8 mouse cellular contexts compared by ENCODE assay signal in the genomic region with DNA sequence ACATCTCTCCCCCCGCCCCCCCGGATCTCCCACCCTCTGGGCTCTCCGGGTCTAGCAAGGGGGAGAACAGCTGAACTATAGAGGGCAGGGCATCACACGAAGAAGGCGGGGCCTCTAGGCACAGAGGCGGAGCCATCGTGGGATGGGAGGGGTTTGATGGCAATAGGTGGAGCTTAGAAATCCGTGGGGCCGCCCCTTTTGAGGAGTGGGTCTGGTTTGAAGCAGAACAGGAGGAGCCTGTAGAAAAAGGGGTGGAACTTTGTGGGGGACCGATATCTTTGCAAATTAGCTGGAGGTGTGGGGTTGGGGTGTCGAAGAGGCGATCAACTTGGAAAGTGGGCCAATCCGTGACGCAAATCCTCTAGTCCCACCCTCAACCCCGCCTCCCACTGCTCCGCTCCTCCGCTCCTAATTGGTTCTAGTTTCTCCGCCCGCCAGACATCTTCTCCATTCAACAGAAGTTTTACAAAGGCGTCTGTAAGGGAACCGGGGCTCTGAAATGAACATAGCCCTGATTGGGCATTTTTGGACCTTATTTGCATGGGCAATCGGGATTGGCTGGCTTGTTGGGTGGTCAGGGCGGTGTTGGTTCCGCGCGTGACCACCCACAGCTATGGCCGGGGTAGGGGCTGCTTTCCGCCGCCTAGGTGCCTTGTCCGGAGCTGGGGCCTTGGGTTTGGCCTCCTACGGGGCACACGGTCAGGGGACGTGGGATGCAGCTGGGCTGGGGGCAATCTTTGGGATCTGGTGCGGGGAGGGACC. TPM values are rescaled to one million over a fixed set of nuclear protein-coding genes. Genes with fewer than 3 reads are reported as not detected.
DNase-seq lines count a peak whose midpoint lies in the region; ATAC-seq and TF ChIP-seq lines count a peak whose summit lies in the region.

TSS of gene Tmem256 (plus strand) at position 563 of the 762 bp plus-strand sequence.

- TF ChIP-seq EP300 in heart, postnatal 0 days (IDR thresholded peaks at IDR 0.05; ENCODE audit: low read depth) = peak; percentile 75

- ATAC-seq in forebrain, embryonic 12.5 days (ENCODE audit: low FRiP score) = peak; percentile 88
- ATAC-seq in heart, postnatal 0 days (ENCODE audit: insufficient read depth, low read depth) = peak; percentile 91
- peak; percentile 90 for ATAC-seq in liver, embryonic 16.5 days (ENCODE audit: low read depth)
- ATAC-seq in neural tube, embryonic 13.5 days (ENCODE audit: low read depth) = peak; percentile 92

- peak within 1 kb of the TSS; percentile 94 for H3K9ac ChIP-seq in forebrain, embryonic 12.5 days
- H3K9ac ChIP-seq in heart, postnatal 0 days (replicated peaks; ENCODE audit: low read depth, low read length) = peak within 1 kb of the TSS; percentile 70
- peak within 1 kb of the TSS; percentile 87 for H3K9ac ChIP-seq in liver, embryonic 16.5 days (ENCODE audit: low read depth, low read length)
- peak within 1 kb of the TSS; percentile 97 for H3K9ac ChIP-seq in neural tube, embryonic 13.5 days

- peak; percentile 97 for DNase-seq in c-Kit-positive CD71-positive TER-119-positive erythroid progenitor cells, embryonic 14.5 days (ENCODE audit: low spot score)
- peak; percentile 99 for DNase-seq in heart, postnatal 0 days (ENCODE audit: low spot score)
- DNase-seq in kidney, postnatal 4 days = peak; percentile 96 to 98

- no peak for TF ChIP-seq CTCF in E14TG2a.4 (conservative IDR thresholded peaks at IDR 0.05; ENCODE audit: low read length)
- 0 out of 2 replicates have a peak, but pooled peaks have one; percentile 1 for TF ChIP-seq CTCF in heart, postnatal 0 days (IDR thresholded peaks at IDR 0.05; ENCODE audit: low read depth)
- TF ChIP-seq CTCF in testis, adult 2 months (IDR thresholded peaks at IDR 0.05; ENCODE audit: control insufficient read depth, insufficient read depth, insufficient replicate concordance, low read depth, low read length) = no peak

- no peak; the same call in 1 of the 2 replicates for TF ChIP-seq POLR2A in testis, adult 2 months (IDR thresholded peaks at IDR 0.05; ENCODE audit: control insufficient read depth, low read depth, low read length)

- peak within 1 kb of the TSS; percentile 85 for H3K4me3 ChIP-seq in E14TG2a.4 (replicated peaks; ENCODE audit: low read length)
- H3K4me3 ChIP-seq in forebrain, embryonic 12.5 days (replicated peaks) = peak within 1 kb of the TSS; percentile 87
- peak within 1 kb of the TSS; percentile 64 for H3K4me3 ChIP-seq in heart, postnatal 0 days (ENCODE audit: low read depth, low read length)
- peak within 1 kb of the TSS; percentile 81 for H3K4me3 ChIP-seq in liver, embryonic 16.5 days (ENCODE audit: low read depth, low read length)
- H3K4me3 ChIP-seq in neural tube, embryonic 13.5 days = peak within 1 kb of the TSS; percentile 93
- H3K4me3 ChIP-seq in testis, adult 2 months (ENCODE audit: control insufficient read depth, low read depth, low read length) = peak within 1 kb of the TSS; percentile 63

- peak within 1 kb of the TSS; percentile 96 for H3K27ac ChIP-seq in forebrain, embryonic 12.5 days
- peak within 1 kb of the TSS; percentile 82 for H3K27ac ChIP-seq in heart, postnatal 0 days (ENCODE audit: low read depth)
- H3K27ac ChIP-seq in liver, embryonic 16.5 days (ENCODE audit: low read length) = peak within 1 kb of the TSS; percentile 91
- H3K27ac ChIP-seq in neural tube, embryonic 13.5 days (replicated peaks) = peak within 1 kb of the TSS; percentile 98
- H3K27ac ChIP-seq in testis, adult 2 months (ENCODE audit: control insufficient read depth, insufficient read depth, low read depth, low read length) = peak within 1 kb of the TSS; percentile 65

- no peaks in the 10 kb centered on the region for H3K9me3 ChIP-seq in E14TG2a.4 (ENCODE audit: low read length)
- H3K9me3 ChIP-seq in forebrain, embryonic 12.5 days = no peaks in the 10 kb centered on the region
- H3K9me3 ChIP-seq in heart, postnatal 0 days (replicated peaks; ENCODE audit: control insufficient read depth, low read length) = no peaks in the 10 kb centered on the region
- H3K9me3 ChIP-seq in liver, embryonic 16.5 days (replicated peaks; ENCODE audit: control insufficient read depth, low read length) = no peaks in the 10 kb centered on the region
- H3K9me3 ChIP-seq in neural tube, embryonic 13.5 days = no peaks in the 10 kb centered on the region

- under 1% methylated on average over 34 of the region's 34 CpGs for WGBS in forebrain, embryonic 12.5 days
- under 1% methylated on average over 34 of the region's 34 CpGs for WGBS in heart, postnatal 0 days
- under 1% methylated on average over 34 of the region's 34 CpGs for WGBS in liver, embryonic 16.5 days (ENCODE audit: insufficient replicate concordance)
- under 1% methylated on average over 34 of the region's 34 CpGs for WGBS in neural tube, embryonic 13.5 days

- peaks cover 39% of the 10 kb centered on the region for H3K27me3 ChIP-seq in E14TG2a.4 (ENCODE audit: insufficient read depth, low read length)
- peaks cover 7% of the 10 kb centered on the region for H3K27me3 ChIP-seq in forebrain, embryonic 12.5 days
- H3K27me3 ChIP-seq in heart, postnatal 0 days (ENCODE audit: control insufficient read depth, insufficient read depth, low read length) = peaks cover 39% of the 10 kb centered on the region
- H3K27me3 ChIP-seq in liver, embryonic 16.5 days (ENCODE audit: control insufficient read depth, insufficient read depth, low read depth, low read length) = peaks cover 46% of the 10 kb centered on the region
- H3K27me3 ChIP-seq in neural tube, embryonic 13.5 days = no peaks in the 10 kb centered on the region
- H3K27me3 ChIP-seq in testis, adult 2 months (ENCODE audit: control insufficient read depth, insufficient read depth, low read length) = no peaks in the 10 kb centered on the region

- H3K4me1 ChIP-seq in E14TG2a.4 (replicated peaks; ENCODE audit: low read depth, low read length) = peaks cover 45% of the 10 kb centered on the region
- H3K4me1 ChIP-seq in forebrain, embryonic 12.5 days = peaks cover 46% of the 10 kb centered on the region
- peaks cover 11% of the 10 kb centered on the region; the same call in 1 of the 2 replicates for H3K4me1 ChIP-seq in heart, postnatal 0 days (ENCODE audit: control insufficient read depth, insufficient read depth)
- H3K4me1 ChIP-seq in liver, embryonic 16.5 days (ENCODE audit: control insufficient read depth, low read depth, low read length) = peaks cover 43% of the 10 kb centered on the region
- H3K4me1 ChIP-seq in neural tube, embryonic 13.5 days (replicated peaks) = peaks cover 39% of the 10 kb centered on the region
- H3K4me1 ChIP-seq in testis, adult 2 months (ENCODE audit: control insufficient read depth, insufficient read depth, low read length) = peaks cover 39% of the 10 kb centered on the region

- peaks cover 12% of the 10 kb centered on the region for H3K36me3 ChIP-seq in E14TG2a.4 (ENCODE audit: insufficient read depth, low read length)
- H3K36me3 ChIP-seq in forebrain, embryonic 12.5 days (replicated peaks) = peaks cover 8% of the 10 kb centered on the region
- no peaks in the 10 kb centered on the region for H3K36me3 ChIP-seq in heart, postnatal 0 days (replicated peaks; ENCODE audit: control insufficient read depth, insufficient read depth, low read length)
- H3K36me3 ChIP-seq in liver, embryonic 16.5 days (ENCODE audit: control insufficient read depth, insufficient read depth) = 0 out of 2 replicates have a peak, but pooled peaks cover 2% of the 10 kb centered on the region
- H3K36me3 ChIP-seq in neural tube, embryonic 13.5 days = peaks cover 7% of the 10 kb centered on the region
- H3K36me3 ChIP-seq in testis, adult 2 months (ENCODE audit: control insufficient read depth, insufficient read depth, low read length) = no peaks in the 10 kb centered on the region

- H3K4me2 ChIP-seq in forebrain, embryonic 12.5 days = peak within 1 kb of the TSS; percentile 80
- H3K4me2 ChIP-seq in heart, postnatal 0 days (ENCODE audit: low read depth, low read length) = peak within 1 kb of the TSS; percentile 83
- peak within 1 kb of the TSS; percentile 99 for H3K4me2 ChIP-seq in liver, embryonic 16.5 days (ENCODE audit: low read depth, low read length)
- H3K4me2 ChIP-seq in neural tube, embryonic 13.5 days = peak within 1 kb of the TSS; percentile 99

RNA-seq across cellular contexts. Expression of gene Tmem256, which starts in this region (rescaled TPM):
- 285 and 294 TPM in 2 replicates for polyA plus RNA-seq in forebrain, embryonic 12.5 days (2016; fragmentation: Nextera tagmentation; extraction: Ambion mirVana)
- 78.5 and 169 TPM in 2 replicates for total RNA-seq in heart, postnatal 0 days (2014; rRNA removed; ENCODE audit: low replicate concordance)
- polyA plus RNA-seq in heart, postnatal 0 days (2015; fragmentation: Nextera tagmentation; extraction: Ambion mirVana) = 411 and 424 TPM in 2 replicates
- 404 and 413 TPM in 2 replicates for polyA plus RNA-seq in liver, embryonic 16.5 days (2015; fragmentation: Nextera tagmentation; extraction: Ambion mirVana)
- polyA plus RNA-seq in neural tube, embryonic 13.5 days (2015; fragmentation: Nextera tagmentation; extraction: Ambion mirVana) = 321 and 416 TPM in 2 replicates
- 21.9 and 22.7 TPM in 2 replicates for polyA plus RNA-seq in testis, adult 2 months (2012; rRNA removed)

Comparison
In these comparisons a context has a peak if more than half of its experiments do, and no peak if none do; other contexts are left out.
1. Peak in every context shown above with its lines: DNase-seq, ATAC-seq, H3K4me3 ChIP-seq and H3K27ac ChIP-seq.
2. RNA of gene Tmem256 (polyA plus RNA-seq): 321 to 416 TPM in neural tube, embryonic 13.5 days, 411 to 424 TPM in heart, postnatal 0 days, 404 to 413 TPM in liver, embryonic 16.5 days and 285 to 294 TPM in forebrain, embryonic 12.5 days; 21.9 to 22.7 TPM in testis, adult 2 months; every median in the first group is over 10 times any median in the second.